24 mouse cellular contexts compared by ENCODE assay signal in genomic region chr17:24227941-24228340, GRCm38 (mm10). TPM values are rescaled to one million over a fixed set of nuclear protein-coding genes. Genes with fewer than 3 reads are reported as not detected.
DNase-seq lines count a peak whose midpoint lies in the region; ATAC-seq and TF ChIP-seq lines count a peak whose summit lies in the region.
"Had no signal": no experiment of that assay in that cellular context is flagged by ENCODE, and none has a peak within 500 bp of the region (broad histone marks: within the 10 kb centered on the region; RNA-seq: fewer than 3 reads in every experiment).

No protein-coding gene starts in this region.

- H3K4me1 ChIP-seq in liver, embryonic 11.5 days (replicated peaks; ENCODE audit: control insufficient read depth, insufficient read depth, low read length), result peaks cover 27% of the 10 kb centered on the region
- peaks cover 18% of the 10 kb centered on the region for H3K4me1 ChIP-seq in liver, postnatal 0 days (ENCODE audit: insufficient read depth)
- H3K4me1 ChIP-seq in liver, embryonic 12.5 days, result peaks cover 56% of the 10 kb centered on the region
- peaks cover 52% of the 10 kb centered on the region for H3K4me1 ChIP-seq in liver, embryonic 15.5 days (replicated peaks)
- no peaks in the 10 kb centered on the region for H3K4me1 ChIP-seq in hindbrain, embryonic 14.5 days (replicated peaks; ENCODE audit: control insufficient read depth, insufficient read depth, low read length)
- H3K4me1 ChIP-seq: forebrain, embryonic 12.5 days; forebrain, embryonic 15.5 days; heart, embryonic 12.5 days; heart, embryonic 15.5 days; hindbrain, embryonic 15.5 days had no signal

- no peak overlapping the region for H3K27ac ChIP-seq in liver, embryonic 11.5 days (ENCODE audit: low read depth, low read length)
- H3K27ac ChIP-seq in liver, postnatal 0 days (ENCODE audit: low read depth), result no peak overlapping the region
- H3K27ac ChIP-seq in liver, embryonic 12.5 days, result peak overlapping the region; percentile 97
- peak overlapping the region; percentile 91 for H3K27ac ChIP-seq in liver, embryonic 15.5 days (replicated peaks)
- no peak overlapping the region for H3K27ac ChIP-seq in hindbrain, embryonic 14.5 days
- H3K27ac ChIP-seq: forebrain, embryonic 12.5 days; forebrain, embryonic 15.5 days; heart, embryonic 15.5 days; hindbrain, embryonic 15.5 days had no signal

- peak; percentile 85 for DNase-seq in heart, adult 11 months
- no peak for DNase-seq in heart, postnatal 4 days
- DNase-seq in liver, embryonic 11.5 days (ENCODE audit: low spot score), result no peak
- no peak for DNase-seq in liver, postnatal 0 days
- no peak for DNase-seq in hindbrain, embryonic 14.5 days (ENCODE audit: low spot score)
- no peak for DNase-seq in urinary bladder, postnatal 14 days (ENCODE audit: low spot score)
- DNase-seq: adrenal gland, postnatal 10 days; adrenal gland, postnatal 36 days; B cell, adult 2 months; cerebellum, adult 18-20 months; cerebellum, adult 9-10 months; cerebellum, postnatal 14 days; gastrocnemius, postnatal 14 days; heart, adult 18-20 months; heart, postnatal 10 days; heart, postnatal 36 days had no signal

- no peak overlapping the region for H3K4me3 ChIP-seq in liver, embryonic 11.5 days (ENCODE audit: low read depth, low read length)
- H3K4me3 ChIP-seq in liver, postnatal 0 days (ENCODE audit: low read depth, low read length), result no peak overlapping the region
- 0 out of 2 replicates have a peak overlapping the region, but pooled peaks have one; percentile 2 for H3K4me3 ChIP-seq in liver, embryonic 12.5 days
- H3K4me3 ChIP-seq in liver, embryonic 15.5 days (replicated peaks), result no peak overlapping the region
- no peak overlapping the region for H3K4me3 ChIP-seq in hindbrain, embryonic 14.5 days (replicated peaks; ENCODE audit: low read length)
- H3K4me3 ChIP-seq: forebrain, embryonic 12.5 days; forebrain, embryonic 15.5 days; heart, embryonic 12.5 days; heart, embryonic 15.5 days; hindbrain, embryonic 15.5 days had no signal

- H3K9me3 ChIP-seq in liver, embryonic 11.5 days (ENCODE audit: control insufficient read depth, low read length), result no peaks in the 10 kb centered on the region
- no peaks in the 10 kb centered on the region for H3K9me3 ChIP-seq in liver, postnatal 0 days (ENCODE audit: low read length)
- H3K9me3 ChIP-seq in liver, embryonic 12.5 days (replicated peaks), result no peaks in the 10 kb centered on the region
- H3K9me3 ChIP-seq in liver, embryonic 15.5 days (replicated peaks), result no peaks in the 10 kb centered on the region
- no peaks in the 10 kb centered on the region for H3K9me3 ChIP-seq in hindbrain, embryonic 14.5 days (ENCODE audit: control insufficient read depth, low read length)
- H3K9me3 ChIP-seq: forebrain, embryonic 12.5 days; forebrain, embryonic 15.5 days; heart, embryonic 12.5 days; heart, embryonic 15.5 days; hindbrain, embryonic 15.5 days had no signal

- H3K36me3 ChIP-seq in liver, embryonic 11.5 days (ENCODE audit: control insufficient read depth, insufficient read depth, low read length), result peaks cover 85% of the 10 kb centered on the region
- H3K36me3 ChIP-seq in liver, postnatal 0 days (replicated peaks; ENCODE audit: insufficient read depth, low read length), result peaks cover 94% of the 10 kb centered on the region
- peaks cover 100% of the 10 kb centered on the region for H3K36me3 ChIP-seq in liver, embryonic 12.5 days
- H3K36me3 ChIP-seq in liver, embryonic 15.5 days (replicated peaks), result peaks cover 100% of the 10 kb centered on the region
- H3K36me3 ChIP-seq in hindbrain, embryonic 14.5 days (replicated peaks; ENCODE audit: control insufficient read depth, insufficient read depth), result peaks cover 58% of the 10 kb centered on the region

- ATAC-seq in liver, embryonic 11.5 days (replicated peaks; ENCODE audit: low FRiP score), result no peak
- ATAC-seq in liver, postnatal 0 days, result no peak
- no peak for ATAC-seq in liver, embryonic 12.5 days
- no peak for ATAC-seq in liver, embryonic 15.5 days (ENCODE audit: insufficient read depth)
- ATAC-seq in hindbrain, embryonic 14.5 days (ENCODE audit: low FRiP score), result no peak
- ATAC-seq: forebrain, embryonic 15.5 days had no signal

- TF ChIP-seq CTCF in liver, postnatal 0 days (IDR thresholded peaks at IDR 0.05; ENCODE audit: low read depth), result no peak

- WGBS in liver, embryonic 11.5 days, result 86% methylated on average over 7 of the region's 7 CpGs
- WGBS in liver, postnatal 0 days (ENCODE audit: insufficient replicate concordance), result 91% methylated on average over 7 of the region's 7 CpGs
- 91% methylated on average over 7 of the region's 7 CpGs for WGBS in liver, embryonic 12.5 days (ENCODE audit: insufficient replicate concordance)
- 81% methylated on average over 7 of the region's 7 CpGs for WGBS in liver, embryonic 15.5 days (ENCODE audit: insufficient replicate concordance)
- 91% methylated on average over 7 of the region's 7 CpGs for WGBS in hindbrain, embryonic 14.5 days

- no peak overlapping the region for H3K4me2 ChIP-seq in liver, embryonic 11.5 days
- no peak overlapping the region for H3K4me2 ChIP-seq in liver, postnatal 0 days (ENCODE audit: low read depth, low read length)
- H3K4me2 ChIP-seq in liver, embryonic 12.5 days, result no peak overlapping the region
- no peak overlapping the region for H3K4me2 ChIP-seq in liver, embryonic 15.5 days
- H3K4me2 ChIP-seq in hindbrain, embryonic 14.5 days (replicated peaks), result no peak overlapping the region
- H3K4me2 ChIP-seq: forebrain, embryonic 12.5 days; forebrain, embryonic 15.5 days; heart, embryonic 12.5 days; heart, embryonic 15.5 days; hindbrain, embryonic 15.5 days had no signal

- H3K27me3 ChIP-seq in liver, embryonic 11.5 days (replicated peaks; ENCODE audit: control insufficient read depth, insufficient read depth, low read length), result no peaks in the 10 kb centered on the region
- H3K27me3 ChIP-seq in liver, postnatal 0 days (ENCODE audit: insufficient read depth, low read length), result no peaks in the 10 kb centered on the region
- no peaks in the 10 kb centered on the region for H3K27me3 ChIP-seq in liver, embryonic 12.5 days (replicated peaks)
- H3K27me3 ChIP-seq in liver, embryonic 15.5 days, result no peaks in the 10 kb centered on the region
- no peaks in the 10 kb centered on the region for H3K27me3 ChIP-seq in hindbrain, embryonic 14.5 days (ENCODE audit: control insufficient read depth, insufficient read depth, low read length)
- H3K27me3 ChIP-seq: CH12.LX; forebrain, embryonic 12.5 days; forebrain, embryonic 15.5 days; heart, embryonic 12.5 days; heart, embryonic 15.5 days; hindbrain, embryonic 15.5 days had no signal

- H3K9ac ChIP-seq in liver, embryonic 11.5 days (ENCODE audit: low read depth, low read length), result 0 out of 2 replicates have a peak overlapping the region, but pooled peaks have one; percentile 9
- H3K9ac ChIP-seq in liver, postnatal 0 days (replicated peaks), result no peak overlapping the region
- H3K9ac ChIP-seq in liver, embryonic 12.5 days, result peak overlapping the region; percentile 47
- H3K9ac ChIP-seq in liver, embryonic 15.5 days, result no peak overlapping the region
- no peak overlapping the region for H3K9ac ChIP-seq in hindbrain, embryonic 14.5 days
- H3K9ac ChIP-seq: forebrain, embryonic 15.5 days; heart, embryonic 12.5 days; heart, embryonic 15.5 days; hindbrain, embryonic 15.5 days had no signal

- TF ChIP-seq EP300 in liver, postnatal 0 days (IDR thresholded peaks at IDR 0.05; ENCODE audit: low read depth), result no peak

RNA-seq across cellular contexts. Expression of gene Tedc2, which starts 7.3 kb away (rescaled TPM):
- total RNA-seq in heart, postnatal 4 days (2021), result 1 to 10 TPM; 4.2 to 5.1 TPM
- 16.6 and 17.2 TPM in 2 replicates for polyA plus RNA-seq in liver, embryonic 11.5 days (2014; fragmentation: Nextera tagmentation; extraction: Ambion mirVana)
- polyA plus RNA-seq in liver, postnatal 0 days (2015; fragmentation: Nextera tagmentation; extraction: Ambion mirVana), result 6.7 and 7.4 TPM in 2 replicates
- polyA plus RNA-seq in liver, embryonic 12.5 days (2016; fragmentation: Nextera tagmentation; extraction: Ambion mirVana), result 12.3 and 12.6 TPM in 2 replicates
- polyA plus RNA-seq in liver, embryonic 15.5 days (2015; fragmentation: Nextera tagmentation; extraction: Ambion mirVana), result 8.2 and 9.6 TPM in 2 replicates
- polyA plus RNA-seq in hindbrain, embryonic 14.5 days (2014; fragmentation: Nextera tagmentation; extraction: Ambion mirVana), result 8.2 and 10.1 TPM in 2 replicates

RNA-seq across cellular contexts. Expression of gene Ntn3, which starts 18.6 kb away (rescaled TPM):
- 1 to 10 TPM; 2.3 to 2.4 TPM for total RNA-seq in heart, postnatal 4 days (2021)
- polyA plus RNA-seq in liver, embryonic 11.5 days (2014; fragmentation: Nextera tagmentation; extraction: Ambion mirVana), result 2.3 and 2.7 TPM in 2 replicates
- 0.37 and 0.45 TPM in 2 replicates for polyA plus RNA-seq in liver, postnatal 0 days (2015; fragmentation: Nextera tagmentation; extraction: Ambion mirVana)
- 2.1 and 2.7 TPM in 2 replicates for polyA plus RNA-seq in liver, embryonic 12.5 days (2016; fragmentation: Nextera tagmentation; extraction: Ambion mirVana)
- 1.1 and 1.2 TPM in 2 replicates for polyA plus RNA-seq in liver, embryonic 15.5 days (2015; fragmentation: Nextera tagmentation; extraction: Ambion mirVana)
- polyA plus RNA-seq in hindbrain, embryonic 14.5 days (2014; fragmentation: Nextera tagmentation; extraction: Ambion mirVana), result 3.9 and 5.0 TPM in 2 replicates

RNA-seq across cellular contexts. Expression of gene Tbc1d24, which starts 22.6 kb away (rescaled TPM):
- total RNA-seq in heart, postnatal 4 days (2021), result 10 to 100 TPM in 1 of 2 experiments, 1 to 10 TPM in 1; 9.6 to 10.9 TPM
- polyA plus RNA-seq in liver, embryonic 11.5 days (2014; fragmentation: Nextera tagmentation; extraction: Ambion mirVana), result 13.3 and 14.5 TPM in 2 replicates
- 2.0 and 4.2 TPM in 2 replicates for polyA plus RNA-seq in liver, postnatal 0 days (2015; fragmentation: Nextera tagmentation; extraction: Ambion mirVana)
- polyA plus RNA-seq in liver, embryonic 12.5 days (2016; fragmentation: Nextera tagmentation; extraction: Ambion mirVana), result 11.1 and 11.9 TPM in 2 replicates
- polyA plus RNA-seq in liver, embryonic 15.5 days (2015; fragmentation: Nextera tagmentation; extraction: Ambion mirVana), result 6.6 and 7.9 TPM in 2 replicates
- 27.1 and 27.6 TPM in 2 replicates for polyA plus RNA-seq in hindbrain, embryonic 14.5 days (2014; fragmentation: Nextera tagmentation; extraction: Ambion mirVana)

RNA-seq across cellular contexts. Expression of gene Ccnf, which starts 23.3 kb away (rescaled TPM):
- total RNA-seq in heart, postnatal 4 days (2021), result 10 to 100 TPM; 18.1 to 20.1 TPM
- 95.6 and 107 TPM in 2 replicates for polyA plus RNA-seq in liver, embryonic 11.5 days (2014; fragmentation: Nextera tagmentation; extraction: Ambion mirVana)
- 26.2 and 29.6 TPM in 2 replicates for polyA plus RNA-seq in liver, postnatal 0 days (2015; fragmentation: Nextera tagmentation; extraction: Ambion mirVana)
- polyA plus RNA-seq in liver, embryonic 12.5 days (2016; fragmentation: Nextera tagmentation; extraction: Ambion mirVana), result 93.7 and 95.4 TPM in 2 replicates
- polyA plus RNA-seq in liver, embryonic 15.5 days (2015; fragmentation: Nextera tagmentation; extraction: Ambion mirVana), result 71.5 and 75.6 TPM in 2 replicates
- polyA plus RNA-seq in hindbrain, embryonic 14.5 days (2014; fragmentation: Nextera tagmentation; extraction: Ambion mirVana), result 11.8 and 21.2 TPM in 2 replicates

RNA-seq across cellular contexts. Expression of gene Atp6v0c, which starts 58.4 kb away (rescaled TPM):
- total RNA-seq in heart, postnatal 4 days (2021), result 100 to 1,000 TPM; 291 to 298 TPM
- 476 and 499 TPM in 2 replicates for polyA plus RNA-seq in liver, embryonic 11.5 days (2014; fragmentation: Nextera tagmentation; extraction: Ambion mirVana)
- 422 and 445 TPM in 2 replicates for polyA plus RNA-seq in liver, postnatal 0 days (2015; fragmentation: Nextera tagmentation; extraction: Ambion mirVana)
- 371 and 388 TPM in 2 replicates for polyA plus RNA-seq in liver, embryonic 12.5 days (2016; fragmentation: Nextera tagmentation; extraction: Ambion mirVana)
- polyA plus RNA-seq in liver, embryonic 15.5 days (2015; fragmentation: Nextera tagmentation; extraction: Ambion mirVana), result 362 and 405 TPM in 2 replicates
- polyA plus RNA-seq in hindbrain, embryonic 14.5 days (2014; fragmentation: Nextera tagmentation; extraction: Ambion mirVana), result 1,495 and 1,569 TPM in 2 replicates

Comparison
In these comparisons a context has a peak if more than half of its experiments do, and no peak if none do; other contexts are left out.
1. H3K27ac ChIP-seq: peak in liver, embryonic 12.5 days (single experiment) and liver, embryonic 15.5 days (single experiment); none in liver, embryonic 11.5 days (single experiment), liver, postnatal 0 days (single experiment) and hindbrain, embryonic 14.5 days (single experiment).
2. H3K9ac ChIP-seq: peak in liver, embryonic 11.5 days (single experiment) and liver, embryonic 12.5 days (single experiment); none in liver, postnatal 0 days (single experiment), liver, embryonic 15.5 days (single experiment) and hindbrain, embryonic 14.5 days (single experiment).